Mouse (Mus musculus) spleen, adult 12 weeks (tissue): Measurements from ENCODE around the gene Abhd10.

Experiments used
- DNase-seq: peaks from one replicate; pipeline ENCODE4 v3.0.0; 2022; ENCODE audit warnings: low spot score

Abhd10 gene

DNA sequence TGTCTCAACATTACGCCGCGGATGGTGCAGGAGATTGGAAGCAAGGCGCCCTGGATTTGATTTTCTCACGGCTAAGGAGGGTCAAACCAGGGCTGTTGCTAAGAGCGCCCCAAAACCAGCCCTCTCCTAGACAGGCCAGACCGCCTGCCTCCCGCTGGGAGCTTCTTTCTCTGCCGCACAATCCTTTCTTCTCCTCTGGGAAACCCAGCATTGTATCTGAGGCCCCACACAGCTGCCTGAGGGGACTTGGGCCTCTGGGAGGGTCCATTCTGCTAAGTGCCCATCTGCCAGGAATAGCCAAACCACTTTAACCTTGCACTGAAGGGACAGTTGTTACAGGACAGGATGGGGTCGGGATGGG lies 18.0 kb downstream of the Abhd10 start:
- no peak for DNase-seq

DNA sequence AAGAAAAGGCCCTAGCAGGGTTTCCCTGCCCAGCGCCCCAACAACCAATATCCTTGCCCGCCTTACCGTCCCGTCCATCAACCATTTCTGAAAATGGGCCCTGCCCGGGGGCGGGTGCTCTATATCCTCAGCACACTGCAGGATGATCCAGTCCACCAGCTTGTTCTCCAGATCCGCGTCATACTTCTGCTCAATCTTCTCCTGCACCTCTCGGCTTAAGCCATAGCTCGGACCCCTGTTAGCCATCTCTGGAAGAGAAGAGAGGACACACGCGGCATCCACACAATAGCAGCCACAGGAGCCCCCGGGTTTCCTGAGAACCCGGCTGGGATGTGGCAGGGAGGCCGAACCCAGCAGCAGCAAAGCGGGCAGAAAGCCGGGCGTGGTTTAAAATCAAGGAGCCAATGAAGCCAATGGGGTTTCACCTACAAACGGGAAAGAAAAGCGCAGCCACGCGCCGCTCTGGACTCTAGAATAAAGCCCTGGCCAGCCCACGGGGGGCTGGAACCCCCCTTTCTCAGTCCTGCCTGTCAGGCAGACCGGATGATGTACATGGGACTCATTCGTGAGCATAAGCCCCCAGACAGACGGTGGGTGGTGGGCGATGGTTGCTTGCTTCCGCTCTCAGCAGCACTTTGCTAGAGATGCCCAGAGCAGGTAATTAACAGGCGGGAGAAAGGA lies 18.6 kb downstream of the Abhd10 start, which contains the start of gene Tagln3:
Tagln3 (minus strand) TSS at position 548 of the 681 bp plus-strand sequence.
- DNase-seq, result no peak

DNA sequence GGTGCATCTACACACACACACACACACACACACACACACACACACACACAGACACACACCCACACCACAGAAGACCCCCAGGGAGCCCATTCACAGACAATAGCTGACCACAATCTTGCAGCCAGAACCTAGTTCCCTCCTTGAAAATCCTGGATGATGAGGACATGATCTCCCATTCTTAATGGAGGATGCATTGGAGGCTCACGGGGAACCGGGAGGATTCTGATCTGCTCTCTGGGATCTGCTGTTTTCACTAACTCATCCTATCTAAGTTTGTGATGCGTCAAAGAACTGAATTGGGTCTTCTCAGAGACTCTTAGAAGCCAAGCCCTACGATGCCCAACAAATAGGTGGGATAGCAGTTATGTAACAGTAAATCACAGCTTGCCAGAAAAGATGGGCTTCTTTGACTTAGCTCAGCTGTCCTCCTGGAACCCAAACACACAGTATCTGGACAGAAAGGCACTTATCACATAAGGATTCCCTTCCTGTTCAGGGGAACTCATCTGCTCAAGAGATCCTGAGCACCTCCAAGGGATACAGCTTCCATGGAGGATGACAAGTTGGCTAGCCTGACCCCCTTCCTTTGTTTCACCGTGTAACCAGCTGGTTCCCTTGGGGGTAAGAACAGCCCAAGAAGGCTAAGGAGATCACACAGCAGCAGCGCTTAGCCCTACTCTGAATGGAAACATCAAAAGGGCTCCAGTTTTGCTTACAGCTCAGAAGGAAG lies 19.4 kb downstream of the Abhd10 start:
- no peak for DNase-seq

DNA sequence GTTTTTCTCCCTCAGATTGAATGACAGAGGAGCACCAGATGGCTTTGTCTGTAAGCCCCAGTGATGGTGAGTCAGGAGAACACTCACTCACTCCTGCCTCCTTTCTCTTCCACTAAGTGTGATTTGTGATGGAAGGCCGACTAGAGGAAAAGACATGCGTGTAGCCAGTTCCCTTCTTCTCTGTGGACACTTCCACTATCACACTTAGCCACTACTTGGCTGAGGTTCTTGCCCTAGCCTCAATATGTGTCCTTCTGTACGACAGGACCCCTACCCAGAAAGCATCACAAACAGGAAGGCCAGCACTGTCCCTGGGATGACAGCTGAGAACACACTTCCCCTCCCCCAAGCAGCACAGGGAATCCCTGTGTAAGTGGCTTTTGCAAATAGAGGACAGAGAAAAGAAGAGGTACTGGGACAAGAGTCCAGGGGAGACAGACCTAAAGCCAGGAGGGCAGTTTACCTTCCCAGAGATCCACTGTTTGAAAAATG lies 20.2 kb downstream of the Abhd10 start:
- no peak for DNase-seq

DNA sequence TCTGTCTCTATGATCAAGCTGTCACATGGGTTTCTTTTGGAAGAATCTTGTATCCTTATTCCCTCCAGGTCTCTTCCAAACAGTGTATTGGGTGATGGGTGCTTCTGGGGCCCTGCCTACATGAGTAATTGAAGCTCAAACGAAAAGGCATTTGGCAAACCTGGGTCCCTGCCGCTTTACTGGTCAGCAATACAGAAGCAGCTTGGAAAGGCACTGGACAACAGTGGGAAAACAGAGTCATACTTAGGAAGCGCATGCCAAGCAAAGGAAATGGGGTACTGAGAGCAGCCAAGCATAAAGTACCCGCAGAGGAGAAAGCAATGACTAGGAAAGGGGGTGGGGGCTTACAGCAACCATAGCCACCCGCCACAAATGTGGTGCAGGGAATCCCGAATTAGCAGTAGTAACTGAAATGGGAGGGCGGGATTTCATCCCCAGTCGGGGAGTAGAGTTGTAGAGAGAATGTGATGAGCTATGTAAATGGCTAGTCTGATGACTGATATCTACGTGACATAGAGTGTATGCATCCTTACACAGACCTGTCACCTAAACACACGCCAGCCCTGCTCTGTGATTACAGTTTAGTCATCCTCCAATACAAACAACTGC lies 22.6 kb downstream of the Abhd10 start:
- no peak for DNase-seq

DNA sequence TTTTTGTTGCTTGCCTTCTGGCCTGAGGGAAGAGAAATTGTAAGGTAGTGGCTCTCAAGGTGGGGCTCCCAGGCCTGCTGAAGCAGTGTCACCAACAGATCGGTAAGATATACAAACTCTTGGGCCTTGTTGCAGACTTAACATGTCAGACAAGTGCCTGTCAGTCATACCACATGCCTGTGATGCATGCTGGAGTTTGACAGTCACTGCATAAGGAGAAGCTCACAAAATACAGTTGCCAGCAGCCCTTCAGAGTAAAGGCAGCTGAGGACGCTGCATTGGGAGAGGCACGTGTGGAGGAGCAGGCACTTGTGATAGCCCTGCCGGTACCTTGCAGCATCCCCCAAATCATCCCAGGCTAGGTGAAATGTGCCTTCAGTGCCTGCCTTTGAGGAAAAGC lies 24.5 kb downstream of the Abhd10 start:
- DNase-seq, result no peak

DNA sequence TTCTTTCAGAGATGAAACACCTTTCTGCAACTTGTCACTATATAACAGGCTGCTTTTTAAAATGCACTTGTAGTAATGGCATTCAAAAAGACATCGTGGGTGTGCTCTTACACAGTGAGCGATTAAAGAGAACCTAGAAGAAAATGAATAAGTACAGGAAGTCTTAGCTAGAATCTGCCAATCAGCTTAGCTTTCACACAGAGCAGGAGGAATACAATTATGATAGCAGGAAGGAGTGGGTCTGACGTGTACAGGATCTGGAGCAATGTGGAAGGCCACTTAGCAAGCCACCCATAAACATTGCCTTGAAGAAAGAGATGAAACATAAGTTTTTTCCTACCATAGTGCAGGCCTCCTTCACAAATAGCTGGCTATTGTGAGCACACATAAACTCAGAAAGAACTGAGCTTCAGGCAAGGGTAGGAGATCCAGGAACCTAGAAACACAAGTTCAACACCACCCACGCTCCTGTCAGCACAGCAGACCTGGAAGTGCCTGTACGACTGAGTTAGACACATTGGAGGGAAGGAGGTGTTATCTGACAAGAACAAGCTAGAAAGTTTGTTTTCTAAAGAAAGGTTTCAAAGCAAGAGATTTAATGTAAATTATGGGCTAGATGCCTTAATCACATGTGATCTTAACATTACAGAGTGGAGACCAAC lies 28.1 kb downstream of the Abhd10 start:
- DNase-seq, result no peak

DNA sequence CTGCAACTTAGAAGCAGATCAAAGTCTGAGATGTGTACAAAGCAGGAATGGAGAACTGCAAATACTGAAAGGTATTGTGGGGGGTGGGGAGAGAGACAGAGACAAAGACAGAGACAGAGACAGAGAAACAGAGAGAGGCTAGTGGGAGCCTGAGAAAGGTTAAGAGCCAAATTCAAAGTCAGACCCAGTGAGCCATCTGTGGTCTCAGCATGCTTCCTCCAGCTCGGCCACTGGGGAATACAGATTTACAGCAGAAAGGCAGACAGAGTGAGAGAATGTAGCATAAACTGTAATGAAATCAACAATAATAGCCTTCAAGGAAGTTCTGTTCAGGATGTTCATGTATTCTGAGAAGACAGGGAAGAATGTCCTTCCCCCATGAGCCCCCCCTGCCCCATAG lies 28.9 kb downstream of the Abhd10 start:
- DNase-seq, result no peak

DNA sequence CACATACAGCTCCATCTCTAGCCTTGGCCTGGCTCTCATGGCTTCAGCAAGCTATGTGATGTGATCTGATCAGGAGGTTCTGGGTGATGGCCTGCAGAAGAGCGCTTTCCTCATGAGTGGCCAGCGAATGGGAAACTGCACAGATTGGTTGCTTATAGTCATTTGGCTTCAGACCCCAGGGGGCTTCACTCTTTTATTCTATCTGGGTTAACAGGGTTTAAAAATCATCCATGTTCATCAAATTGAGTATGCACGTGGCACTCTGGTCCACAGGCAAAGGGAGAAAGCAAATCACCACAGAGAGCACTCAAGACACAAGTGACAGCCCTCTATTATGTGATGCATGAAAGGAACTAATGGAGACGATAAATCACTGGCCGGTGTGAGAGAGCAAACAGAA lies 29.5 kb downstream of the Abhd10 start:
- no peak for DNase-seq

DNA sequence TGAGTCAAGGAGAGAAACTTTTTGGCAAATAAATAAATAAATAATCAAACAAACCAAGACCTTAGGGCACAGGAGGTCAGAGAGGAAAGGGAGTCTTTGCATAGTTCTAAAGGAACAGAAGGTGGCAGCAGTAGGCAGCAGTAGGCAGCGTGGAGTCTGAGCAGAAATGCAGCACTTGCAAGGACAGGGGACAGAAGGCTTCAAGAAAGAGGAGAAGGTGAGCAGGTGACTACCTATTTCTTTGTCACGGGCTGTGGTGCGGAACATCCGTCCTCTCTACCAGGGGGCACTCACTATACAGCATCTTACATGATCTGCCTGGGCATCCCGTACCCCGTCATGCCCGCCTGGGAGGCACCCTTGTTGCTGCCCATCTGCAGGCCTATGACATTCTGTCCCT lies 31.5 kb downstream of the Abhd10 start:
- DNase-seq, result no peak

DNA sequence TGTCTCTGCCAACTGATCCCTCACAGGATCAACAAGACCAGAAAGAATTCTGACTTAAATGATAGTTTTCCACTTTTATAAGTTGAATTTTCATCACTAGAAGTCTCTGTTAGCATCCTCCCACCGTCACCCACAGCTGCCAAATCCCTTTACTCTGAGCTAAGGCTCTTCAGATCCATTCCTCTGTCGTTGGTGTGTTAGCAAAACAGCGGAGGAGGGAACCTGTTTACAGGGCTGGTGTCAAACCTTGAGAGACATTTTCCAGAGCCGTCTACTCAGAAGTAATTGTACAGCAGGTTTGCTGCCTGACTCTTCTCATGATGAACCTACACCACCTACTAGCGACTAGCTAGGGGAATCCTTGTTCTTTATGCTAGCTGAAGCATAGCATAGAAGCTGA lies 43.5 kb downstream of the Abhd10 start:
- DNase-seq, result no peak

DNA sequence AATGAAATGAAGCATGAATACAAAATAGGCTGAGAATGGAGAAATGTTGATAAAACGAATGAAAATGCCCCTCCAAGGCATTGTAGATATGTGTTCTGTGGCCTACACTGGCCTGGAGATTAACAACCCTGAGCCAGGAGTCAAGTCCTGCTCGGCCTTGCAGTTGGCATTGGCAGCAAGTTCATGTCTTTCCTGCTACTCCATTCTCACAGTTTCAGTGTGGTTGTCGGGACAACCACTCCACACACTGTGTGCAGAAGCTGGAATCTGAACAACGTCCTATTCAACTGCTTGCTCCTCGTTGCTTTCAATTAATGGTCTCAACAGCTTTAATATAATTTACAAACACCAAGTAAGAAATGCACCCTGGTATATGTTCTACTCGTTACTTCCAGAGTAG lies 44.8 kb downstream of the Abhd10 start:
- DNase-seq, result no peak

DNA sequence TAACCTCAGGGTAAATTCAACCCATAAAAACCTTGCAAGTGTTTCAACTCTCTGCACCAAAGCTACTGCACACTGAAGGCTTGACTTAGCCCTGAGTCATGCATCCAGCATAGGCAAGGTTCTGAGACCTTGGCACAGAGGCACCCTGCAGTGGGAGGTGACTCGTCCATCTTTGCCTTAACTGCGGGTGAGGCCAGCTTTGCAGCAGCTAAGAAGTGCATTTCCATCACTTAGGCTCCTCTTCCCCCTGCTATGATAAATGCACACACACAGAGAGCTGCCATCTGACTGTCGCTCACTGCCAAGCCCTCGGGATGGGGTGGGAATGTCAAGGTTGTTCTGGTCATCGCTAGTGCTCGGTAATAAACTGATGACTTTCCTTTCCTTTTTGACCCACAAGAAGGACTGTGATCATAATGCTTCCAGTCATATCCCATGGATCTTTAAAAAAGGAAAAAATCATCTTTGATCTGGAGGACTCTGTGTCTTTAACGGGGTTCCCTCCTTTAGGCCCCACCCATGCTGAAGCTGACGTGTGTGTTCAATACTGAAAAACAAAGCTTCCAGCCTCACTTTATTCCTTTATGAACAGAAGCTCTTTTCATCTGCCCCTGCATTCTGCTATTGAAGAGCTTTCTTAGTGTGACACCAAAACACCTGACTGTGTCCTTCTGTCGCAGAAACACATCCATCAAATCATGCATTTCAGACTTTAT lies 47.2 kb downstream of the Abhd10 start:
- DNase-seq, result no peak

DNA sequence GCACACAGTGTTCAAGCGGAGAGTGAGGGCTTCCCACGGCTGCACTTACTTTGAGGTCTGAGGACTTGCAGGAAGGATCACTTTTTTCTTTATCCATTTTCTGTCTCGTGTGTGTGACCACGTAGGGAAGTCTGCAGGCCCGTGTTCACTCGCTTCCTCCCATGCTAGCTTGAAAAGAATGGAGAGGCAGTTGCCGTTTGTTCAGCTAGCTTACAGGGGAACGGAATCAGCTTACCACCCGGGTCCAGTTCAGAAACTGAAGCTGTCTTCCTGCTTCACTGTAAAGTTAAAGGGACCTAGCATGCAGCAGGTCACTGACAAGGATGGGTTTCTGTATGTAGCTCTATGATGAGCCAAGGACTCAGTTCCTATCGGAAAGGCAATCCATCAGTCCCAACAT lies 49.2 kb downstream of the Abhd10 start, which contains the start of gene Tmprss7:
Tmprss7 (minus strand) TSS at position 101 of the 400 bp plus-strand sequence.
- no peak for DNase-seq

DNA sequence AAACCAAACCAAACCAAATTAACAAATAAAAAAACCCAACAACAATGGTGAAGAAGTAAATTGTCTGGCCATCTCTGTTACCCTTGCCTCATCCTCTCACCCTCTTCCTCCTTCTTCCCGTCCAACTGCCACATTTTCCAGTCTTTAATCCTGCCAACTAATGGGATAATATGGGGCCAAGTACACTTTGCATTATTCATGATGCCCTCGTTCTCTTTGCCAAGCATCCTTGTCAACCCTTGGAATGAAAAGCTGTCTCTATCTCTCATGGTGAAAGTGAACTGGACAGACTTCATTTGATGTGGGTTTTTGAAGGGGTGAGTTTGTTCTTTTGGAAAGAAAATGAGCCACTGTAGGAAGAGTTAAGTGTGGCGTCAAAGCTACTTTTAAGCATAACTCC lies 49.9 kb downstream of the Abhd10 start:
- no peak for DNase-seq

DNA sequence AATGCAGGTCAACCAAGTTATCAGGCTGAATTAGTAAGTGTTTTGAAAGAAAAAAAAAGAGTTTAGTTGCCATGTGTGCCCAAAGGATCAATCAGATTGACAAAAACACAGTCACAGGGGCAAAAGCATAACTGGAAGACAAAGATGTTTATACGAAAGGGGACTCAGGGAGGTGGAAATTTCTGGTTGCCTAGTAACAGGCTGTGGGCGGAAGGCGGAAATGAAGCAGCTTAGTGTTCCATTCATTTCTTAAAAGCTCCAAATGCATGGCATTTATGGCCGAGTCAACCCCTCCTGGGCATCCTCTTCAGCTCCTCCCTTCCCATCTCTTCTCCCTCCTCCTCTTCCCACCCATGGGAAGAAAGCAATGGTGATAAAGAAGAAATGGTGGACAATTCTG lies 52.6 kb downstream of the Abhd10 start:
- DNase-seq, result no peak

DNA sequence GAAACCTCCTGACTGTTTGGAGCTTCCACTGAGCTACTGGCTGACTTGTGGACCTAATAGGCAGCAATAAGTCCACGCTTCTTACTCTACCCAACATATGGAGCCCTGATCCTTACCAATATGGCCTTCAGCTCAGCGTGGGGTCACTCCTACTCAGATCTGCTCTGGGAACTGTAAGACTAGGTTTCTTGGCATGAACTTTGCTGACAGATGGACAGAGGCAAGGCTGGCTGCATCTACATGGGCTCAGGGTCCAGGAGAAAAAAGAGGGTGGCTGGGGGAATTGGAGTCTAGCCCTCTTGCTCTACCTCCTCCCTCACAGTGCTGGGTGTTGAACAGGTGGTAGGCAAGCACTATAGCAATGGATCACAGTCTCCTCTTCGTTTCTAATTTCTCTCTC lies 55.9 kb downstream of the Abhd10 start:
- DNase-seq, result no peak

DNA sequence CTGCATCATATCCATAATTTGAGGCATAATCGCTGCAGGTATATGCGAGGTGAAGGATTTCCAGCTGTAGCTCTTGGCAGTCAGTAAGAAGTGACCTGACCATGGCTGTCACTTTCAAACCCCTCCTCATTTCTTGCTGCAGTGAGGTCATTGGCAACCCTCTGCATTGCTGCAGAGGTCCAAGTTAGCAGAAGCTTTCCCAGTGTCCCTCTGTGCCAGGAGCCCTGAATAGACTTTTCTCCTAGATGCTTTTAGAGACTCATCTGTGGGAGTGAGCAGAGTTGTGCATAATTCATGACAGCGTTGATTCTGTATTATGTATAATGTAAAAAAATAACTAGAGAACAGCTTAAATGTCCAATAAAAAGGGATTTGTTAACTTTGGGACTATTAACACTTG lies 57.5 kb downstream of the Abhd10 start:
- no peak for DNase-seq

DNA sequence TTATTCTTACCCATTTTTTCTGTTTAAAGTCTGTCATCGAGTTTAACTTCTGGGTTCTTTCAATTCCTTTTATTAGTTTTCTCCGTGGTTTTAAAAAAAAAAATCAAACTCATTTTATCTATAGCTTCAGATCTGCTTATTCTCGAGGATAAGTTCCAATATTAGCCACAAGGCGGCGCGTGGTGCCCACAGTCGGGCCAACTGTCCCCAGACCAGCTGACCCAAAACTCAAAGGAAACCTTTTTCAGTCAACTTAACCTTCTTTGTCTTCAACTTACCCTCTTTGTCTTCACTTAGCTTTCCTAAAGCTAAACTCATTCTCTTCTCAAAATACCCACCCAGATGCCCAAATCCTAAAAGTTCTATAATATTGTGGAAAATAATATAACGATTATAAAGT lies 57.9 kb downstream of the Abhd10 start:
- DNase-seq, result no peak
